Mouse (Mus musculus) monocyte, adult 5-6 weeks (primary cell): ENCODE results near the gene Pxdn. TPM values are rescaled to one million over a fixed set of nuclear protein-coding genes. Genes with fewer than 3 reads are reported as not detected.

ENCODE experiments used
- ATAC-seq: fragments of 153-309, 156-312 bp; replicated peaks from 2 replicates; pipeline ENCODE4 v1.8.0; 2017; ENCODE audit warnings: mild to moderate bottlenecking; ENCODE audit not compliant: low TSS enrichment, insufficient number of reproducible peaks, severe bottlenecking, poor library complexity, low FRiP score
- total RNA-seq: library from RNA; stranded (forward); fragments of 200-1000, 200-491, 200-594 nt; gene quantifications from 3 replicates; pipeline ENCODE4 v1.2.3, GENCODE M21; 2017

Gene Pxdn
- total RNA-seq, 1 experiment from 2014 or later = not detected

- ATAC-seq = no peak
Observed at GRCm38 (mm10) chr12:30006586-30006985, 69.2 kb downstream of the Pxdn start.

- ATAC-seq = no peak
Observed at GRCm38 (mm10) chr12:30008741-30009140, 71.3 kb downstream of the Pxdn start.

GRCm38 (mm10) chr12:30015501-30015900 is 78.1 kb downstream of the Pxdn start:
- no peak for ATAC-seq

- ATAC-seq = no peak
Observed at GRCm38 (mm10) chr12:30017131-30017530, 79.7 kb downstream of the Pxdn start.

- ATAC-seq = no peak
Observed at GRCm38 (mm10) chr12:30020447-30020846, 83.0 kb downstream of the Pxdn start.

- ATAC-seq = no peak
Observed at GRCm38 (mm10) chr12:30023491-30023890, 86.1 kb downstream of the Pxdn start.

- ATAC-seq = no peak
Observed at GRCm38 (mm10) chr12:30024264-30024825, 86.9 kb downstream of the Pxdn start.

DNA sequence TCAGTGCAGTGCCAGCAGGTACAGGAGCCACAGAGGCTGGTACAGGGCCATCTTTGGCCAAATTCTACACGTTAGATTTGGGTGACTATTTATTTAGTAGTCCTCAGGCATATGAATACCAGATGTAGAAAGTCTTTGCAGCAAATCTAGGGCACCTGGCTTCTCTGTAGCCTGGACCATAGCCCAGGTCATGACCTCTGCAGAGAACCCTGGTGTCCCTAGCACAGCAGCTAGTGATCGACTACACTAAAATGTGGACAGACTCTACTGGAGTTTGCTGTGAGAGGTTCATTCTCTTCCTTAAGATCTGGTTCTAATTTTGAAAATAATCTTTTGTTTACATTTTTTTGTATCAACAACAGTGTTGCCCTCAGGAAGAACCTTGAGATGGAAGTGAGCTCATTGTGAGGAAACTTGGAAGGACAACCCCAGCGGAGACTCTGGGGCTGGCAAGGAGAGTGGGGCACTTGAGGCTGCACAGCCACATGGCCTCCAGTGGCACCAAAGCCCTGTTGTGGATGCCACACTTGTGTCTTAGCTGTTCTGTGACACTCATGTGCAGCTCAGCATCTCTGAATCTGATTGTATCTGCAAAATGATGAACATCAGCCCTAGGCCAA is 90.4 kb downstream of the Pxdn start:
- ATAC-seq = no peak

- no peak for ATAC-seq
Observed at GRCm38 (mm10) chr12:30029111-30029510, 91.7 kb downstream of the Pxdn start.

GRCm38 (mm10) chr12:30030571-30030970 is 93.2 kb downstream of the Pxdn start:
- no peak for ATAC-seq

DNA sequence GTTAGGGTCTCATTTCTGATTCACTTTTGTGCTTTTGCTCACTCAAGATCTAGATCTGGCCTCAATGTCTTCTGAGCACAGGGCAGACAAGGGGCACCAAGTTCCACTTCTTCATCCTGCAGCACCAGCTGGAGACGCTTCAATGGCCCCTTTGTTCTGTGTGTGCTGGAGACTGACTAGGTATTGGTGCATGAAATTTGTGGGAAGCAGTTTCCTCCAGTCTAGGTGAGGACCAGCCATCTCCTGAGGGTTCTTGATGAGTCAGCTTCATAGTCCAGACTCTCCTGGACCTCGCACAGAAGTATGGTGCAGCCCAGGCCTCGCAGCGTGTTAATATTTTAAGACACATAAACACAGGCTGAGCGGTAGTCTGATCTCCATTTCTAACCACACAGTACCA is 97.3 kb downstream of the Pxdn start:
- no peak for ATAC-seq

- ATAC-seq = no peak
Observed at GRCm38 (mm10) chr12:30035406-30035805, 98.0 kb downstream of the Pxdn start.

GRCm38 (mm10) chr12:30035841-30036568 is 98.6 kb downstream of the Pxdn start:
- no peak for ATAC-seq

DNA sequence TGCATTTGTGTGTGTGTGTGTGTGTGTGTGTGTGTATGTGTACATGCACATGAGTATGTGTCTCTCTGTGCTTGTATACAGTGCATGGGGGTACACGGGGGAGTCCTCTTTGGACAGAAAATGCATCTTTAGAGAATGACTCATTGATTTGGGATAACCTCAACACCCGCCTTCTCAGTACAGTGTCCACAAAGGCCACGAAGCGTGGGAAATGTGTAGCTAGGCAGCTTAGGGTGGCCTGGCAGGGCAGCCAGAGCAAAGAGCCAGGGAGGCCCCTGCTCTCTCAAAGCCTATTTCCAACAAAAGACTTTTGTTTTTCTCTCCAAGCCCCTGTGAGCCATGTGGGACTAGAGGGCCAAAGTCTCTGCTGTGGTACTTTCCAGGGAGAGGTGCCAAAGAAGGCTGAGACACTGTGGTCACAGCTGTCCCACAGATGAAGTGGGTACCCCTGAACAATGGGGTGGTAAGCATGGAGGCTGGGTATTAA is 99.2 kb downstream of the Pxdn start:
- no peak for ATAC-seq

- ATAC-seq = no peak
Observed at GRCm38 (mm10) chr12:30039565-30039964, 102.2 kb downstream of the Pxdn start.

- no peak for ATAC-seq
Observed at GRCm38 (mm10) chr12:30040150-30040549, 102.7 kb downstream of the Pxdn start.

GRCm38 (mm10) chr12:30048848-30049247 is 111.4 kb downstream of the Pxdn start:
- no peak for ATAC-seq

GRCm38 (mm10) chr12:30049818-30050217 is 112.4 kb downstream of the Pxdn start:
- ATAC-seq = no peak

DNA sequence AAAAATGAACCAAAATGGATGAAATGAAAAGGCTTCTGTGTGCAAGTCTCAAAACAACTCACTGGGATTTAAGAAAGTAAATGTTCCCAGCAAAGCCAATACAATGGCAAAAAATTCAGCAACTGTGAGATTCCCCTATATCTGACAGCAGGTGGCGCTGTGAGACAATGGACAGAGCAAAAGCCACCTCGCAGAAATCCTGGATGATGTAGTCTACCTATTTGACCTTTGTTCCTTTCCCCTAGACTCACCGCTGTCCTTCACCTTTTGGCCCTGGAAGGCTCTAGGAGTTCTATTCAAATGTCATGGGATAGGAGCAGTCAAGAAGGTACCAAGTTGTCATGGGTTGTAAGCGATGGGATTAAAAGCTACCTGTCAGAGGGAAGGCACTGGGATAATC is 112.8 kb downstream of the Pxdn start:
- ATAC-seq = no peak
